Mouse (Mus musculus): Measurements from ENCODE around the gene St14. TPM values are rescaled to one million over a fixed set of nuclear protein-coding genes. Genes with fewer than 3 reads are reported as not detected.

St14 gene
- 0.39 and 0.60 TPM in 2 replicates for polyA plus RNA-seq (2021; fragmentation: Nextera tagmentation)
- long read RNA-seq, experiment 1, partial matches to known transcripts, result 0 of 1 reads
- long read RNA-seq, experiment 1, other reads (novel, unspliced or antisense), result 0 of 1 reads
- long read RNA-seq, experiment 2, partial matches to known transcripts, result 0 of 5 reads
- long read RNA-seq, experiment 2, other reads (novel, unspliced or antisense), result 3 of 5 reads

GRCm38 (mm10) chr9:31131205-31131968 lies at the start of gene St14:
TSS of gene St14 (minus strand) at chr9:31131853.

Other genes starting within 250 kb of the St14 start
- 0.50 TPM in 2 replicates for gene Adamts15, start 209.4 kb downstream of the St14 start, polyA plus RNA-seq (2021; fragmentation: Nextera tagmentation)
- gene Adamts8, start 189.3 kb downstream of the St14 start, polyA plus RNA-seq (2021; fragmentation: Nextera tagmentation), result 1.6 and 2.2 TPM in 2 replicates
- gene Zbtb44, start 101.2 kb downstream of the St14 start, polyA plus RNA-seq (2021; fragmentation: Nextera tagmentation), result 3.0 and 4.2 TPM in 2 replicates
- 160 and 190 TPM in 2 replicates for gene Aplp2, start 80.0 kb upstream of the St14 start, polyA plus RNA-seq (2021; fragmentation: Nextera tagmentation)
- 11.1 and 12.3 TPM in 2 replicates for gene Prdm10, start 148.7 kb upstream of the St14 start, polyA plus RNA-seq (2021; fragmentation: Nextera tagmentation)

Measured in layer of hippocampus, adult 6 months (tissue).